Mouse (Mus musculus) CD4-positive helper T cell, adult 2 months (primary cell): ENCODE measurements around the gene Cit.

ENCODE experiments used
- DNase-seq: peaks from one replicate; pipeline ENCODE4 v3.0.0-alpha.2; 2012; ENCODE audit warnings: low read depth, missing footprints, low spot score

Gene Cit

GRCm38 (mm10) chr5:116009091-116009851 lies 164.2 kb downstream of the Cit start:
- peak; percentile 25 for DNase-seq

- no peak for DNase-seq
These were observed 165.0 kb downstream of the Cit start for GRCm38 (mm10) chr5:116009884-116010627.

DNA sequence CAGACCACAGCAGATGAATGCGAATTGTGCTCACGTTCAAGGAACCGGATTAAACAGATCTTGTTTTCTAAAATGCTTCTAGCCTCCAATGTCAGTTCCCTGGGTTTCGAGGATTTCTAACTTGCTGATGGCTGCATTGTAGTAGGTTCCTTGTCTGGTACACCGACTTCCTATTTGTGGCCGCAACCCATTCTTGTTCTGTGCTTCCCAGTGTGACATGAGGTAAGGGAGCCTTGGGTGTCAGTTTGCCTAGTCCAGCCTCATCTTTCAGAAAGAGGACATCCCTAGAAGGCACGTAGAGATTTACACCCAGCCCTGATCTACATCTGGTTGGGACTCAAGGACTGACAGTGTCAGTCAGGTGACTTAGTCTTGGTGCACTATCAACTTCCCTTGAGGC lies 166.6 kb downstream of the Cit start:
- no peak for DNase-seq

DNA sequence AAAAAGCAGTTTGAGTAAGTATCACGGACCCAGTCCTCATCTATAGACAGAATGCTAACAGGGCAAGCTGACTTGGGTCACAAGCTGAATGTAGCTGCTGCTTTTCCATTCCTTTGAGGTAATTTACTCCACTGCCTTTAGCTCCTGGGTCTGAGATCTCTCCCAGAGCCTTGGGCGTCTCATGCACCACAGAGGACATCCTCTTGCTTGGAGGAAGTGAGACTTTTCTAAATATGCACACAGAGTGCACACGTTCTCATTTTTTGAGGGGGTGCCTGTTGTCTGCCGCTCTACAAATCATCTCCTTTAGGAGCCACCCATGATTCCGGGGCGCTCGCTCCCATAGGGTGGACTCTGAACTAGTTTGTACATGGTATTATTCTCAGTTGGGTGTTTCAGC lies 167.4 kb downstream of the Cit start:
- DNase-seq = no peak

DNA sequence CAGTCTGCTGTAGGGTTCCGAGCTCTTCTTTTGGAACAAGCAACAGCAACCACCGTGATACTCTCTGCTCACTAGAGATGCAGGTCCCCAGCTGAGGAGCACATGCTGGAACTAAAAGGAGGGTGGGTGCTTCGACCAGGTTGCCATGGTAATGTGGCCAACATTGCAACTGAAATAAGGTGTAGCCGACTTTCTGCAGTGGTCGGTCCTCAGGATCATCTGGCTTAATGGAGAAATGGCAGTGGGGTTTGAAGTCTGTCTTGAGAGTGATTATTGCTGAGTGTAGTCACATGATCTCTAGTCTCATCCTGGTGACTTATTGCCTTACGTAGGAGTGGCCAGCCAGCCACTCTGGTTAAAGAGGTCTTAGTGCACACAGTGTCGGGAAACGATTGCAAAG lies 168.7 kb downstream of the Cit start:
- no peak for DNase-seq

DNA sequence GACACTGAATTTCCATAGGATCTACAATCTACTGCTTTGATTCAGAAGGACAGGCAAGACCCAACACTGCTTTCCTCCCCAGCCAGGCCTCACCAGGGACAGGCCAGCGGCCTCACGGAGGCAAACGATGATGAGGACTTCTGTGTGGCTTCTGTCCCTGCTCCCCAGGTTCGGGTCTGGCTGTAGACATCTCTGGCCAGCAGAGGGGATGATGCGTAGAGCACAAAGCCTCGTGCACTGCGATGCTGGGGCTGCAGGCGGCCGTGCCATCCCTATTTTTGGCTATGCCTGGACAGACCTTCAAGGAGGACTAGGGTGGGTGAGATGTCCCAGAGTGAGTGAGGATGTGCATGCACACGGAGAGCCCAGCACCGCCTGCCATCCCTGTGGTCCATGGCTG lies 169.2 kb downstream of the Cit start:
- DNase-seq = no peak

GRCm38 (mm10) chr5:116016542-116016941 lies 171.5 kb downstream of the Cit start:
- DNase-seq = no peak

DNA sequence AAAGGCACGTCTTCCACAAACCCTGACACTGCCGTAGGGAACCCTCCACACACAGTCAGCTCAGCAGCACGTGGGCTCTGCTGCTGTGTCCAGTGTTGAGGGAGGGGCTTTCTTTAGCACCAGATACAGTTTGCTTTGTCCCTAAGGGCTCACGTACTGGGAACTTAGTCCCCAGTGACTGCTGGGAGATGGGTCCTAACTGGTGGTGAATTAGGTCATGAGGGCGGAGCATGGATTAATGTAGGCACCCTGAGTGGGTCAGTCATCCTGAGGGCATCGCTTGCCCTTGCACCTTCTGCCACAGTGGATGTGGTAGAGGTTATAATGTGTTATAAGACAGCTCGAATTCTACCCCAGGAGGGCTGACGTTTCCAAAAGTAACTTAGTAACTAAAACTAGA lies 172.3 kb downstream of the Cit start:
- no peak for DNase-seq

DNA sequence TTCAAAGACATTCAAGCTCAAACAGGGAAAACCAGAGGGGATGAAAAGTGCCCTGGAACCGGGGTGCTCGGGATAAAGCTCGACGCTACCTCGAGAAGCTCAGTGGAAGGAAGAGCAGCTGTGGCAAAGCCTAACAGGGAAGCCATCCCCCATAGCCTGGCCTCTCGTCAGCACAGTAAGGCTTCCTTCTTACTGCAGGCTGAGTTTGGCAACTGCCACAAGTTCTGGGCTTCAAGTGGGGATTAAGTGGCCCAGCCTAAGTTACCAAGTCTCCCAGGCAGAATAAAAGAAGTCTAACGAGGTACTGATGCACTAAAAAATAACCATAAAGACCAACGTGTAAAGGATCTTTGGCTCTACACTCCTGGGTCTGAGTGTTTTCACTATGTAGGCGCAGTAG lies 173.1 kb downstream of the Cit start:
- no peak for DNase-seq

- no peak for DNase-seq
These were observed 173.7 kb downstream of the Cit start for GRCm38 (mm10) chr5:116018784-116019183.

GRCm38 (mm10) chr5:116019371-116019770 lies 174.3 kb downstream of the Cit start:
- no peak for DNase-seq

- no peak for DNase-seq
These were observed 176.5 kb downstream of the Cit start for GRCm38 (mm10) chr5:116021552-116021951.

GRCm38 (mm10) chr5:116022131-116022530 lies 177.1 kb downstream of the Cit start:
- no peak for DNase-seq

- DNase-seq = no peak
These were observed 177.7 kb downstream of the Cit start for GRCm38 (mm10) chr5:116022658-116023200.

DNA sequence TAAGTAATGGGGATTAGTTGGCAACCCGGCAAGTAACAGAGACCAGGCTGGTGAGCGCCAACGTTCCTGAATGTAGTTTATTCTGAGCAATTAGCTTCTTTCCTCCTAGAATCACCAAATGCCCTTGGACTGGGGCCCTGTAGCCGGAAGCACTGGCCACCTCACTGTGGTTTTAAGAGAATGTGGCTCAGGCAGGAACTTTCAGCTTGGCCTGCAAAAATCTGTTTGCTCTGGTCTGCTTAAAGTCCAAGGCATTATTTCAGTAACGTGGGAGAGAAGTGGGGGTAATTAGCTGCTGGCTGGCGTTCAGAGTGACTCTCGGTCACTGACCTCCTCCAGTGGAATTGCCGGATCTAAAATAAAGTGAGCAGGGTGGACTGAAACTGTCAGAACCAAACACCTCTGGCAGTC lies 178.2 kb downstream of the Cit start:
- DNase-seq = no peak

- no peak for DNase-seq
These were observed 178.8 kb downstream of the Cit start for GRCm38 (mm10) chr5:116023821-116024284.

- peak; percentile 94 for DNase-seq
These were observed 179.3 kb downstream of the Cit start, which contains the start of gene Prkab1 for GRCm38 (mm10) chr5:116024327-116024739. Prkab1 (minus strand) TSS chr5:116024508.

- no peak for DNase-seq
These were observed 181.0 kb downstream of the Cit start for GRCm38 (mm10) chr5:116026107-116026506.

GRCm38 (mm10) chr5:116026561-116026960 lies 181.5 kb downstream of the Cit start:
- no peak for DNase-seq

- peak; percentile 84 for DNase-seq
These were observed 184.0 kb downstream of the Cit start for GRCm38 (mm10) chr5:116029071-116029470.

- DNase-seq = no peak
These were observed 185.6 kb downstream of the Cit start for GRCm38 (mm10) chr5:116030566-116031189.

DNA sequence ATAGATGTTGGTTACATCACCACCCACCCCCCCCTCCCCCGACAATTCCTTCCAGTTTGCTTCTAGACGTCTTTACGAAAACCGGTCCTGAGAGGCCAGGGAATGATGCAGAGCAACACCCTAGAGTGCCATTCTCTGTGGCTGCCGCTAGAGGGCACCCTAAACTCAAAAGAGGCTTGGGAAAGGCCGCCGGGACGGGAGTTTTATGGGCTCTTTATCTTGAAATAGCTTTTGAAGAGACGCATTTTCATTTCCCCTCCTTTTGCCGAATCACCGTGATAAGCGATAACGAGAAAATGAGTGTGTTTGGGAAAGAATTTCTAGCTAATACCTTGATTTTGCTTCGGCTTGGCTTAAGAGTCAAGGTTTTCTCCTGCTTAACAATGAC lies 186.1 kb downstream of the Cit start:
- DNase-seq = peak; percentile 73
